Mouse (Mus musculus): ENCODE results near the gene Ifi35.
"Not testable (repeated sequence)": the region's sequence is repeated elsewhere in the genome, so short reads cannot be mapped to it uniquely, and the experiment has no call there.

Gene Ifi35

GRCm38 (mm10) chr11:101448274-101448746 lies at the start of gene Ifi35:
Gene Ifi35, plus strand, starts transcription at chr11:101448407.
- DNase-seq (ENCODE audit: low spot score), result peak; percentile 44

DNA sequence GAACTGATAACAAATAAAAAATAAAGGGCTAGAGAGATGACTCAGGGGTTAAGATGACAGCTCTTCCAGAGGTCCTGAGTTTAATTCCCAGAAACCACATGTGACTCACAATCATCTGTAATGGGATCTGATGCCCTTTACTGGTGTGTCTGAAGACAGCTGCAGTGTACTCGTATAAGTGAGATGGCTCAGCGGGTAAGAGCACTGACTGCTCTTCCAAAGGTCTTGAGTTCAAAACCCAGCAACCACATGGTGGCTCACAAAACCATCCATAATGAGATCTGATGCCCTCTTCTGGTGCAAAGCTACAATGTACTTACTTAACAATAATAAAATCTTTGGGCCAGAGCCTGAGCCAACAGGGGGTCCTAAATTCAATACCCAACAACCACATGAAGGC lies 32.9 kb upstream of the Ifi35 start:
- no peak for DNase-seq (ENCODE audit: low spot score)

DNA sequence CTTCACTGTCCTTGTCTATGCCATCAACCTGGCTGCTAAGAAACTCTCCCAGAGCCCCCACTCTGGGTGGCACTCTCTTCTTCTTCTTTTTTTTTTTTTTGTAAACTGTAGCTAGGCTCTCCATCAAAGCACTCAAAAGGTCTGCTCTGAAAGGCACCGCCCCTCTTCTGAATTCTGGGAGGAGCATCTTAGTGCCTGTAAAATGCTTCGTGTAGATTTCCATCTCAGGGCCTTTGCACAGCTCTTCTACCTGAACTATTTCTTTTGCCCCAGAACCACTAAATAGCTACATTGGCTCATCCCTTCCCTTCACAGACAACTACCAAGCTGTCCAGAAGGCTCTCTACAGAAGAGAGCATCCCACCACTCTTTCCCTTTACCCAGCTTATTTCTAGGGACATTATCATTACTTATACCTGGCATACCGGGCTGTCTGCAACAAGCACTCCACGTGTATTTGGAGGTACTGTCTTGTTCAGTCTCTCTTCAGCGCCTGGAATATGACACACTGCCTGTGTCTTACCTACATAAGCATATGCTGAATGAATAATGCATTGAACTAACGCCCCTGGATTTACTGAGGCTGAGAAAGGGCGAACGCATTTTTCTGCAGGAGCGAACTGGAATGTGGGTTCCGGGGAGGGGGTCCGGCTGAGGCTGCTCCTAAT lies 31.6 kb upstream of the Ifi35 start:
- DNase-seq (ENCODE audit: low spot score), result no peak

DNA sequence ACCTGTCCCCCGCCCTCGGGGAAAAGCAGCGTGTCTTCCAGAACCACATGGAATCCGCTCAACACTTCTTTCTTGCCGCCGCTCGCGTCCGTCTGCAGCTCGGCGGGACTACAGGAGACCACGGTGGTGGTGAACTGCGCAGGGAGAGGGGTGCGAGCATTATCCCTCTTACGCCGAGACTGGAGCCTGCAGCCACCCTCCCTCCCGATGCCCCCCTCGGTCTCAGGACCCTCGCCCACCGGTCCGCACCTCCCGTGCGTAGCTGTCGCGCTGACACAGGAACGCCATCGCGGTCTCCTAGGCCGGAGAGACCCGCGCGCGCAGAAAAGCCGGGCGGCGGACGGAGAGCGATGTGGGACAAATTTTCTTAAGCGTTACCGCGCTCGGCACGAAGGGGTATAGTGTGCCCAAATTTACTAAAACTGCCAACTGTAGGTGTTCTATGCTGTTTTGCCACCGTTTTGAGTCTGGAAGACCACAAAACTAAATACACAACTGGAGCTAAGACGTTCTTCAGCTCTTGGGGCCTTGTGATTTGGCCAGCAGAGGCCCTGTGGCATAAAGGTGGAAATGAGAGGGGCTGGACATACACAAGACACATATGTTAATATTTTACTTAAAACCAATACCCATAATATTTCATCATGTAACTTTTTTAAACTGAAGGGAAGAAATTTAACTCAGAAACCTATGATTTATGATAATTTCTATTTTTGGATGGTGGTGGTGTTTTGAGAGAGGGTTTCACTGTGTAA lies 30.9 kb upstream of the Ifi35 start, which contains the start of gene Aarsd1:
Gene Aarsd1, minus strand, starts transcription at position 515 of the 755 bp plus-strand sequence.
- peak; percentile 87 for DNase-seq (ENCODE audit: low spot score)

- DNase-seq (ENCODE audit: low spot score), result no peak
Observed at GRCm38 (mm10) chr11:101418991-101419390, 29.2 kb upstream of the Ifi35 start.

DNA sequence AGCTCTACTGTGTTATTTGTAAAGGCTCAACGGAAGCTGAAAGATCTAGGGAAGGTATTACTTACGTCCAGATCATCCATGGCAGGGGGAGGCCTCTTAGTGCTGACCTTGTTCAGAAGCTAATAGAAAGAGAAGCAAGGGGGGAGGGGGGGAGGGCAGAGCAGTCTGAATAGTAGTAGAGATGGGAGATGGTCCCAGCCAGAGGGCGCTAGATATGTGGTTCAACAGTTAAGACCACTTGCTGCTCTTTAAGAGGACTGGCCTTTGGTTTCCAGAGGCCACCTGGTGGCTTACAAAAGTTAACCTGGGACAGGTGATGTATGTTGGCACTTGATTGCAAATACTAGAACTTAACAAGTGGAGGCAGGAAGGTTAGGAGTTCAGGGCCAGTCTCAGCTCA lies 28.6 kb upstream of the Ifi35 start:
- DNase-seq (ENCODE audit: low spot score), result no peak

DNA sequence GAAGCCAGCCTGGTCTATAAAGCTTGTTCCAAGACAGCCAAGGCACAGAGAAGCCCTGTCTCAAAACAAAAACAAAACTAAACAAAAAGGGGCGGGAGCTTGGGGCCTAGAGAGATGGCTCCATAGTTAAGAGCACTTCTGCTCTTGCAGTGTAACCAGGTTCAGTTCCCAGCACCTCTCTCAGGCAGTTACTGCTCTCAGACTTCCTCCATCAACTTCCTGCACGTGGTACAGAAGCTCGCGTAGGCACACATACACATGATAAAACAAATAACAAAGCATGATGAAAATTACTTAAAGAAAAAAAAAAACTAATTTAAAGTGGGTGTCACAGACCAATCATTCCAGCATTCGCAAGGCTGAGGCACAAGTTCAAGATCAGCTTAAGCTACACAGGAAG lies 28.1 kb upstream of the Ifi35 start:
- no peak for DNase-seq (ENCODE audit: low spot score)

- DNase-seq (ENCODE audit: low spot score), result no peak
Observed at GRCm38 (mm10) chr11:101424105-101424851, 23.9 kb upstream of the Ifi35 start, which contains the start of gene Gm27029. Gene Gm27029, minus strand, starts transcription at chr11:101424796.

DNA sequence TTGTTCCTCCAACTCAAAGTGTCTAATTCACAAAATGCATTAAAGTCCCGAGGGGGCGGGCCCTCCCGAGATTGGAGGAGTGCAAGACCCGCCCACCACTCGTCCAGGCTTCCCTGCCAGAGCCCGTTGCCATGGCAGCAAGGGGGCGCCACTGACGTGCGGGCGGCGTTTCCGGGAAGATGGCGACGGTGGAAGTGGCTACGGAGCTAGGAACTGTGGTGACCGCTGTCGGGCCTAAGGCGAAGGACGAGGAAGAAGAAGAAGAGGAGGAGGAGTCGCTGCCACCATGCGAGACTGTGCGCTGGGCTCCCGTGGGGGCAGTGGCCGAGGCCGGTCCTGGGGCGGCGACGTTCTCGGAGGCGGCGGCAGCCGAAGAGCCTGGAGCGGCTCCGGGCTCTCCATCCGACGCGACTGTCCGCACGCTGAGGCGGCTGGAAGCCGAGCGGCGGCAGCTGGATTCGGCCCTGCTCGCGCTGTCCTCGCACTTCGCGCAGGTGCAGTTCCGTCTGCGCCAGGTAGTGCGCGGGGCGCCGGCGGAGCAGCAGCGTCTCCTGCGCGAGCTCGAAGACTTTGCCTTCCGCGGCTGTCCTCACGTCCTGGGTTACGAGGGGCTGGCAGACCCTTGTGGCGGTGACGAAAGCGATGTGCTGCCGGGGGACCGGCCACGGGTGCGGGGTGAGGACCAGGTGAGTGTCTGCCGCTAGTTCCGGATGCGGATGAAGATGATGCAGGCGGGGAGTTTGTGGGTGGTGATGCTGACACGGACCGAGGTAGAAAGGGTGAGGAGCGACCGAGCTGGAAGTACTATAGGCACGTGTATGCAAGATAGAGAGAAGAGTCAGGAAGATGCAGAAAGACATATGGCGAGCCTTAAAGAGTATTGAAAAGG lies 23.0 kb upstream of the Ifi35 start, which contains the start of the genes Rundc1 and Ptges3l:
Gene Rundc1, plus strand, starts transcription at position 161 of the 889 bp plus-strand sequence.
Gene Ptges3l, minus strand, starts transcription at position 409 of the 889 bp plus-strand sequence.
- DNase-seq (ENCODE audit: low spot score), result peak; percentile 98

DNA sequence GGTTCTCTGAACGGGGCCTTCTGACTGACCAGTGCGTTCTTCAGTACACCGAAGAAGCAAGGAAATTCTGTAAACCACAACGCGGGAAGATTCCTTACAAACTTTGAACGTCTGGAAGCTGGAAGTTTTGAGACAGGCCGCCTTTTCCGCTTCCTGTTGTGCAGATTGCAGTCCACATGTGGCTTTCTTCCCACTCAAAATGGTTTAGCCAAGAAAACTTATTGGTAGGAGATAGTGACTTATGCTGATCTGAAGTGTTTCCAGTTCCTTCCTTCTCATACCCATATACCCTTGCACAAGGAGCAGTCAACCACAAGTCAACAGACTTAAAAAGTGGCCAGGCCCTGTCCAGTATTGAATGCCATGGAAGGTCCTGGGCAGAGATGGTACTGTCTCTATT lies 22.0 kb upstream of the Ifi35 start:
- DNase-seq (ENCODE audit: low spot score), result no peak

GRCm38 (mm10) chr11:101431327-101431726 lies 16.9 kb upstream of the Ifi35 start:
- no peak for DNase-seq (ENCODE audit: low spot score)

DNA sequence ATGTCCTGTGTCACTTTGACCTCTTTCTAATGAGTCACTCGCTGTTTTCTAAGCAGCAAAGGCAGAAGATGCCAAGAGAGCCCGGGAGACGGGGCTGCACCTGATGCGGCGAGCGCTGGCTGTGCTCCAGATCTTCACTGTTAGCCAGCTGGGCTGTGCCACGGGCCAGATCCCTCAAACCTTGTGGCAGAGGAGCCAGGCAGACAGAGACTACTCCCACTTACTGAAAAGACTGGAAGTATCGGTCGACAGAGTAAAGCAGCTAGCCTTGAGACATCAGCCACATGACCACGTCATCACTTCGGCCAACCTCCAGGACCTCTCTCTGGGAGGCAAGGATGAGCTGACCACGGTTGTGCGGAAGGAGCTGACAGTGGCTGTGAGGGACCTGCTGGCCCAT lies 14.8 kb upstream of the Ifi35 start:
- DNase-seq (ENCODE audit: low spot score), result no peak

- DNase-seq (ENCODE audit: low spot score), result no peak
Observed at GRCm38 (mm10) chr11:101435831-101436230, 12.4 kb upstream of the Ifi35 start.

- DNase-seq (ENCODE audit: low spot score), result no peak
Observed at GRCm38 (mm10) chr11:101436916-101437315, 11.3 kb upstream of the Ifi35 start.

DNA sequence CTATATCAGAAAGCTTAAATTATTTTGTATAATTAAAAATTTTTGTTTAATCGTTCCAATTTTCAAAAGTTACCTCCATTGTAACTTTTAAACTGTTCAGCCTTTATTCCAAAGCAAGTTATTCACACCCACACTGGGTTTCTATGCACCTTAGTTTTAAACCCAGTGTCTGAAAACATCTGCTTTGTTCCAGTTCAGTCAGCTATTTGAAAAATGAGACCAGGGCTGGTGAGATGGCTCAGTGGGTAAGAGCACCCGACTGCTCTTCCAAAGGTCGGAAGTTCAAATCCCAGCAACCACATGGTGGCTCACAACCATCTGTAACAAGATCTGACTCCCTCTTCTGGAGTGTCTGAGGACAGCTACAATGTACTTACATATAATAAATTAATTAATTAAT lies 10.2 kb upstream of the Ifi35 start:
- not testable (repeated sequence) for DNase-seq (ENCODE audit: low spot score)

- not testable (repeated sequence) for DNase-seq (ENCODE audit: low spot score)
Observed at GRCm38 (mm10) chr11:101441450-101442126, 6.6 kb upstream of the Ifi35 start.

DNA sequence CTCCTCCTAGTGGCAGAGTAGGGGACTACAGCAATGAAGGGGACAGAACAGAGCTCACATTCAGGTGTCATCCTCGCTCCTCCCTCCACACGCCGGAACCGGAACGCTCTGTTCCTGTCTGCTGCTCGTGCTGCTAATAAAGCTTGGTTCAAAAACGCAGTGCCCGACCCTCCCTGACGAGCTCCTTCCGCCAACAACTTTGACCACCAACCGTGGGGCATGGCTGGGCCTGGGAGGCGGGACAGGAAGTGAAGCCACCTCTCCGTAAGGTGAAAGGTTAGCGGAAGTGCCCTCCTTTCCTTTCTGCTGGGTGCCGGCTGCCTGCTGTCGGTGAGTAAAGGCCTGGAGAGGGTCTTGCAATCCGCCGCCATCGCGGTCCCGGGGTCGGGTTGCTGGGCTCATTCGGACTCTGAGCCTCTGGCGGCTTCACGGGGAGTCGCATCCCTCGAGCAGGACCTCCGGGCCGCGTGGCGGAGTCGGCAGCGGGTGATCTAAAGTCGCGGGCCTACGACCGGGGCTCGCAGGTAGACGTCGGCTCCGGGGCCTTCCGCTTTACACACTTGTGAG lies 6.0 kb upstream of the Ifi35 start, which contains the start of gene Rpl27:
Gene Rpl27, plus strand, starts transcription at position 172 of the 567 bp plus-strand sequence.
- peak; percentile 98 for DNase-seq (ENCODE audit: low spot score)

DNA sequence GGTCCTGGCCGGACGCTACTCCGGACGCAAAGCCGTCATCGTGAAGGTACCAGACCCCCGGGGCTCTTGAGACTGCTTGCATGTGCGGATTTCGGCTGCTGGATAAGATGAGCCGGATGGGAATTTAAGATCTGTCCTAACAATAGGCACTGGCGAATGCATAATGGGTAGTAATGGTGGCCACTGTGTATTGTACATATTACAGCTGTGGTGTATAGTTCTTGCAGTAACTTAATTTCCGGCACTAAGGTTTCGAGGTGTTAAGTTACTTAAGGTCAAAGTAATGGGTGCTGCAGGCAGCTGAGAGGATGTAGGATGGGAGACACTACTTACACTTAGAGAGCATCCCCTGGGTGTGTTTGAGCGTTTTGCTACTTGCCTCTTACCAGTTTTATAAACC lies 5.4 kb upstream of the Ifi35 start:
- DNase-seq (ENCODE audit: low spot score), result no peak

- DNase-seq (ENCODE audit: low spot score), result no peak
Observed at GRCm38 (mm10) chr11:101446319-101446718, 1.9 kb upstream of the Ifi35 start.

- DNase-seq (ENCODE audit: low spot score), result not testable (repeated sequence)
Observed at GRCm38 (mm10) chr11:101446860-101447259, 1.3 kb upstream of the Ifi35 start.

All from layer of hippocampus, adult 11-12 months (tissue).